Mouse (Mus musculus) hindbrain, embryonic 16.5 days (tissue): ENCODE results near the gene Rabgef1. TPM values are rescaled to one million over a fixed set of nuclear protein-coding genes. Genes with fewer than 3 reads are reported as not detected.

Source experiments
- ATAC-seq: fragments of 200-750 bp; cut with Nextera tagmentation; 2 replicates; pipeline ENCODE4 v1.8.0; 2017; ENCODE audit warnings: moderate TSS enrichment, moderate library complexity
- H3K27ac ChIP-seq: fragments of 300-500 bp; sonication (generic); 2 replicates; pipeline ENCODE4 v1.5.1; 2014; ENCODE audit warnings: low read depth, mild to moderate bottlenecking, control low read depth, low read length, moderate library complexity
- H3K27me3 ChIP-seq: fragments of 300-500 bp; sonication (generic); replicated peaks from 2 replicates; pipeline ENCODE4 v1.6.1; 2014; ENCODE audit warnings: low read length; ENCODE audit not compliant: control insufficient read depth, insufficient read depth
- H3K36me3 ChIP-seq: fragments of 300-500 bp; sonication (generic); 2 replicates; pipeline ENCODE4 v1.6.1; 2014; ENCODE audit warnings: mild to moderate bottlenecking, low read length, moderate library complexity, mixed read lengths; ENCODE audit not compliant: control insufficient read depth, insufficient read depth
- H3K4me1 ChIP-seq: fragments of 300-500 bp; sonication (generic); 2 replicates; pipeline ENCODE4 v1.6.1; 2014; ENCODE audit warnings: low read depth, low read length; ENCODE audit not compliant: control insufficient read depth, insufficient read depth
- H3K4me2 ChIP-seq: fragments of 300-500 bp; sonication (generic); 2 replicates; pipeline ENCODE4 v1.6.1; 2014; ENCODE audit warnings: mild to moderate bottlenecking, low read length, control low read depth, moderate library complexity
- H3K4me3 ChIP-seq: fragments of 300-500 bp; sonication (generic); 2 replicates; pipeline ENCODE4 v1.5.1; 2014; ENCODE audit warnings: mild to moderate bottlenecking, low read length, control low read depth, moderate library complexity
- H3K9ac ChIP-seq: fragments of 300-500 bp; sonication (generic); 2 replicates; pipeline ENCODE4 v1.6.1; 2014; ENCODE audit warnings: low read depth, mild to moderate bottlenecking, control low read depth, low read length, moderate library complexity
- H3K9me3 ChIP-seq: fragments of 300-500 bp; sonication (generic); 2 replicates; pipeline ENCODE4 v1.6.1; 2014; ENCODE audit warnings: mild to moderate bottlenecking, low read length, moderate library complexity; ENCODE audit not compliant: control insufficient read depth
- WGBS: fragments of 180-500 bp; shearing (Covaris S2); extraction: QIAGEN DNeasy Blood & Tissue Kit; methylation state at CpG from one replicate; pipeline ENCODE4 v1.1.7; 2014; 5-methylcytosine and 5-hydroxymethylcytosine counted together
- polyA plus RNA-seq: library from polyadenylated mRNA; unstranded; fragments of >200 nt; fragmentation: Nextera tagmentation; extraction: Ambion mirVana; gene quantifications from 2 replicates; pipeline ENCODE4 v1.2.1, GENCODE M21; 2015

Gene Rabgef1
- polyA plus RNA-seq, 1 experiment from 2014 or later = 40.0 TPM

GRCm38 (mm10) chr5:130184193-130184856, 12.7 kb downstream of the Rabgef1 start:
- Histone ChIP-seq H3K9ac (no peak overlapping the region), H3K4me3 (no peak overlapping the region), H3K4me1 (no peaks in the 10 kb centered on the region), H3K36me3 (no peaks in the 10 kb centered on the region; the same call in 1 of the 2 replicates), H3K27ac (no peak overlapping the region), H3K4me2 (no peak overlapping the region), H3K9me3 (no peaks in the 10 kb centered on the region), H3K27me3 (no peaks in the 10 kb centered on the region)
- ATAC-seq = no peak
- 88% methylated on average over 9 of the region's 9 CpGs for WGBS

- Histone ChIP-seq H3K9me3 (no peaks in the 10 kb centered on the region), H3K9ac (no peak overlapping the region), H3K4me1 (no peaks in the 10 kb centered on the region), H3K4me2 (no peak overlapping the region), H3K27me3 (no peaks in the 10 kb centered on the region), H3K36me3 (peaks cover 6% of the 10 kb centered on the region), H3K27ac (no peak overlapping the region), H3K4me3 (no peak overlapping the region)
- 93% methylated on average over 6 of the region's 6 CpGs for WGBS
- no peak for ATAC-seq
These were observed 13.7 kb downstream of the Rabgef1 start for GRCm38 (mm10) chr5:130185312-130185711.

- Histone ChIP-seq H3K4me3 (no peak overlapping the region), H3K4me1 (no peaks in the 10 kb centered on the region), H3K27me3 (no peaks in the 10 kb centered on the region), H3K9ac (no peak overlapping the region), H3K9me3 (no peaks in the 10 kb centered on the region), H3K27ac (no peak overlapping the region), H3K36me3 (peaks cover 17% of the 10 kb centered on the region), H3K4me2 (no peak overlapping the region)
- WGBS = 30% methylated on average over 7 of the region's 7 CpGs
- no peak for ATAC-seq
These were observed 15.8 kb downstream of the Rabgef1 start for GRCm38 (mm10) chr5:130187383-130187782.

- Histone ChIP-seq H3K9me3 (no peaks in the 10 kb centered on the region), H3K27me3 (no peaks in the 10 kb centered on the region), H3K4me1 (no peaks in the 10 kb centered on the region), H3K4me2 (no peak overlapping the region), H3K4me3 (no peak overlapping the region), H3K9ac (no peak overlapping the region), H3K27ac (no peak overlapping the region), H3K36me3 (peaks cover 23% of the 10 kb centered on the region)
- ATAC-seq = no peak
- WGBS = 92% methylated on average over 6 of the region's 6 CpGs
These were observed 19.3 kb downstream of the Rabgef1 start for GRCm38 (mm10) chr5:130190909-130191308.

GRCm38 (mm10) chr5:130191865-130192264, 20.3 kb downstream of the Rabgef1 start:
- Histone ChIP-seq H3K4me2 (no peak overlapping the region), H3K9ac (no peak overlapping the region), H3K27ac (no peak overlapping the region), H3K27me3 (no peaks in the 10 kb centered on the region), H3K9me3 (no peaks in the 10 kb centered on the region), H3K4me3 (no peak overlapping the region), H3K36me3 (peaks cover 23% of the 10 kb centered on the region), H3K4me1 (no peaks in the 10 kb centered on the region)
- 93% methylated on average over 6 of the region's 6 CpGs for WGBS
- ATAC-seq = no peak

GRCm38 (mm10) chr5:130192356-130192944, 20.9 kb downstream of the Rabgef1 start:
- WGBS = 75% methylated on average over 2 of the region's 2 CpGs
- no peaks in the 10 kb centered on the region for H3K9me3 ChIP-seq
- no peak for ATAC-seq
- H3K27ac ChIP-seq = no peak overlapping the region
- H3K4me1 ChIP-seq = no peaks in the 10 kb centered on the region
- H3K4me3 ChIP-seq = no peak overlapping the region
- H3K27me3 ChIP-seq = no peaks in the 10 kb centered on the region
- peaks cover 23% of the 10 kb centered on the region for H3K36me3 ChIP-seq
- no peak overlapping the region for H3K4me2 ChIP-seq
- no peak overlapping the region for H3K9ac ChIP-seq

- H3K9me3 ChIP-seq = no peaks in the 10 kb centered on the region
- H3K36me3 ChIP-seq = peaks cover 30% of the 10 kb centered on the region
- no peak overlapping the region for H3K9ac ChIP-seq
- H3K27me3 ChIP-seq = no peaks in the 10 kb centered on the region
- 91% methylated on average over 3 of the region's 3 CpGs for WGBS
- no peak overlapping the region for H3K4me2 ChIP-seq
- H3K27ac ChIP-seq = no peak overlapping the region
- no peak overlapping the region for H3K4me3 ChIP-seq
- no peaks in the 10 kb centered on the region for H3K4me1 ChIP-seq
- ATAC-seq = no peak
These were observed 22.2 kb downstream of the Rabgef1 start for GRCm38 (mm10) chr5:130193760-130194159.

- Histone ChIP-seq H3K9ac (no peak overlapping the region), H3K27me3 (no peaks in the 10 kb centered on the region), H3K9me3 (no peaks in the 10 kb centered on the region), H3K4me3 (no peak overlapping the region), H3K36me3 (peaks cover 25% of the 10 kb centered on the region), H3K4me2 (no peak overlapping the region), H3K4me1 (no peaks in the 10 kb centered on the region), H3K27ac (no peak overlapping the region)
- 78% methylated on average over 1 of the region's 1 CpGs for WGBS
- no peak for ATAC-seq
These were observed 24.7 kb downstream of the Rabgef1 start for GRCm38 (mm10) chr5:130196307-130196706.

GRCm38 (mm10) chr5:130197454-130197853, 25.9 kb downstream of the Rabgef1 start:
- Histone ChIP-seq H3K4me1 (no peaks in the 10 kb centered on the region), H3K27ac (no peak overlapping the region), H3K4me3 (no peak overlapping the region), H3K4me2 (no peak overlapping the region), H3K27me3 (no peaks in the 10 kb centered on the region), H3K9ac (no peak overlapping the region), H3K9me3 (no peaks in the 10 kb centered on the region), H3K36me3 (peaks cover 17% of the 10 kb centered on the region)
- no peak for ATAC-seq
- 85% methylated on average over 3 of the region's 3 CpGs for whole genome bisulfite sequencing
